Mouse (Mus musculus) erythroblast, adult 5-6 weeks (primary cell): ENCODE measurements around the gene Wnt10a. TPM values are rescaled to one million over a fixed set of nuclear protein-coding genes. Genes with fewer than 3 reads are reported as not detected.

ENCODE experiments used
- total RNA-seq, 2 experiments: library from RNA; stranded (forward) in 1 of 2; stranded (reverse) in 1 of 2; fragments of 150-400 nt in 1 of 2; fragments of 200-764, 138-1000 nt in 1 of 2; gene quantifications; 2 replicates each; pipeline versions ENCODE4 v1.2.3 to v1.2.4; 2015 to 2017; ENCODE audit warnings: low replicate concordance in 2 of 2

The Wnt10a gene
- total RNA-seq, 2 experiments from 2014 or later = not detected

Other genes starting within 250 kb of the Wnt10a start
- gene Plcd4, start 248.6 kb upstream of the Wnt10a start, total RNA-seq (2015; ENCODE audit: low replicate concordance) = not detected in 2 replicates
- gene Plcd4, start 248.6 kb upstream of the Wnt10a start, total RNA-seq (2017; ENCODE audit: low replicate concordance) = 1.4 TPM in 1 of 2 replicates, not detected in the other
- gene Usp37, start 247.2 kb upstream of the Wnt10a start, total RNA-seq (2015; ENCODE audit: low replicate concordance) = 7.1 and 9.8 TPM in 2 replicates
- 12.4 and 28.7 TPM in 2 replicates for gene Usp37, start 247.2 kb upstream of the Wnt10a start, total RNA-seq (2017; ENCODE audit: low replicate concordance)
- gene Zfp142, start 203.3 kb upstream of the Wnt10a start, total RNA-seq (2015; ENCODE audit: low replicate concordance) = 4.6 and 5.2 TPM in 2 replicates
- gene Zfp142, start 203.3 kb upstream of the Wnt10a start, total RNA-seq (2017; ENCODE audit: low replicate concordance) = 2.8 and 4.7 TPM in 2 replicates
- 0.77 and 1.5 TPM in 2 replicates for gene Bcs1l, start 203.2 kb upstream of the Wnt10a start, total RNA-seq (2015; ENCODE audit: low replicate concordance)
- 0.51 and 2.4 TPM in 2 replicates for gene Bcs1l, start 203.2 kb upstream of the Wnt10a start, total RNA-seq (2017; ENCODE audit: low replicate concordance)
- 4.4 and 8.4 TPM in 2 replicates for gene Rnf25, start 190.1 kb upstream of the Wnt10a start, total RNA-seq (2015; ENCODE audit: low replicate concordance)
- gene Rnf25, start 190.1 kb upstream of the Wnt10a start, total RNA-seq (2017; ENCODE audit: low replicate concordance) = 3.5 and 18.1 TPM in 2 replicates
- gene Stk36, start 190.1 kb upstream of the Wnt10a start, total RNA-seq (2015; ENCODE audit: low replicate concordance) = not detected in 2 replicates
- 0.42 TPM in 1 of 2 replicates, not detected in the other for gene Stk36, start 190.1 kb upstream of the Wnt10a start, total RNA-seq (2017; ENCODE audit: low replicate concordance)
- 0.77 and 3.1 TPM in 2 replicates for gene Ttll4, start 129.8 kb upstream of the Wnt10a start, total RNA-seq (2015; ENCODE audit: low replicate concordance)
- gene Ttll4, start 129.8 kb upstream of the Wnt10a start, total RNA-seq (2017; ENCODE audit: low replicate concordance) = 10.3 and 13.7 TPM in 2 replicates
- 10.0 and 16.7 TPM in 2 replicates for gene Cyp27a1, start 77.9 kb upstream of the Wnt10a start, total RNA-seq (2015; ENCODE audit: low replicate concordance)
- 5.1 and 6.7 TPM in 2 replicates for gene Cyp27a1, start 77.9 kb upstream of the Wnt10a start, total RNA-seq (2017; ENCODE audit: low replicate concordance)
- gene Prkag3, start 42.3 kb upstream of the Wnt10a start, total RNA-seq (2015; ENCODE audit: low replicate concordance) = not detected in 2 replicates
- 0.14 TPM in 1 of 2 replicates, not detected in the other for gene Prkag3, start 42.3 kb upstream of the Wnt10a start, total RNA-seq (2017; ENCODE audit: low replicate concordance)
- gene Wnt6, start 19.6 kb upstream of the Wnt10a start, total RNA-seq (2015; ENCODE audit: low replicate concordance) = not detected in 2 replicates
- not detected in 2 replicates for gene Wnt6, start 19.6 kb upstream of the Wnt10a start, total RNA-seq (2017; ENCODE audit: low replicate concordance)
- not detected in 2 replicates for gene Cdk5r2, start 63.4 kb downstream of the Wnt10a start, total RNA-seq (2015; ENCODE audit: low replicate concordance)
- gene Cdk5r2, start 63.4 kb downstream of the Wnt10a start, total RNA-seq (2017; ENCODE audit: low replicate concordance) = not detected in 2 replicates
- not detected in 2 replicates for gene Fev, start 93.9 kb downstream of the Wnt10a start, total RNA-seq (2015; ENCODE audit: low replicate concordance)
- gene Fev, start 93.9 kb downstream of the Wnt10a start, total RNA-seq (2017; ENCODE audit: low replicate concordance) = not detected in 2 replicates
- gene Cryba2, start 101.6 kb downstream of the Wnt10a start, total RNA-seq (2015; ENCODE audit: low replicate concordance) = not detected in 2 replicates
- not detected in 2 replicates for gene Cryba2, start 101.6 kb downstream of the Wnt10a start, total RNA-seq (2017; ENCODE audit: low replicate concordance)
- not detected in 2 replicates for gene Cfap65, start 144.1 kb downstream of the Wnt10a start, total RNA-seq (2015; ENCODE audit: low replicate concordance)
- not detected in 2 replicates for gene Cfap65, start 144.1 kb downstream of the Wnt10a start, total RNA-seq (2017; ENCODE audit: low replicate concordance)
- not detected in 2 replicates for gene Ihh, start 160.2 kb downstream of the Wnt10a start, total RNA-seq (2015; ENCODE audit: low replicate concordance)
- gene Ihh, start 160.2 kb downstream of the Wnt10a start, total RNA-seq (2017; ENCODE audit: low replicate concordance) = 0.28 TPM in 1 of 2 replicates, not detected in the other